Mouse (Mus musculus): ENCODE data around the gene Ropn1l.

- TF ChIP-seq POLR2A (IDR thresholded peaks at IDR 0.05; ENCODE audit: extremely low read depth, insufficient read depth, low read length) (no peak), CTCF (IDR thresholded peaks at IDR 0.05; ENCODE audit: extremely low read depth, insufficient read depth, low read length) (no peak)
Measured at GRCm38 (mm10) chr15:31415181-31415580, 38.4 kb downstream of the Ropn1l start.

All from cortical plate, adult 2 months (tissue).